Mouse (Mus musculus): ENCODE results near the gene Serpina3g.

- TF ChIP-seq ZC3H11A (IDR thresholded peaks at IDR 0.05; ENCODE audit: borderline replicate concordance, low read depth, low read length): no peak
- TF ChIP-seq MAFK (IDR thresholded peaks at IDR 0.05; ENCODE audit: insufficient read depth, low read depth, low read length): no peak
- TF ChIP-seq ZNF384 (IDR thresholded peaks at IDR 0.05; ENCODE audit: low read depth, low read length): no peak
Observed at GRCm38 (mm10) chr12:104261041-104261440, 25.0 kb downstream of the Serpina3g start.

All from ES-E14 (cell line).